Mouse (Mus musculus): Measurements from ENCODE around the gene Washc2. TPM values are rescaled to one million over a fixed set of nuclear protein-coding genes. Genes with fewer than 3 reads are reported as not detected.
"Not testable (repeated sequence)": the region's sequence is repeated elsewhere in the genome, so short reads cannot be mapped to it uniquely, and the experiment has no call there.

The Washc2 gene
- polyA plus RNA-seq (2012; rRNA removed) (78.8 and 84.1 TPM in 2 replicates), polyA plus RNA-seq (2014; fragmentation: Nextera tagmentation; extraction: Ambion mirVana) (38.0 and 46.2 TPM in 2 replicates)

DNA sequence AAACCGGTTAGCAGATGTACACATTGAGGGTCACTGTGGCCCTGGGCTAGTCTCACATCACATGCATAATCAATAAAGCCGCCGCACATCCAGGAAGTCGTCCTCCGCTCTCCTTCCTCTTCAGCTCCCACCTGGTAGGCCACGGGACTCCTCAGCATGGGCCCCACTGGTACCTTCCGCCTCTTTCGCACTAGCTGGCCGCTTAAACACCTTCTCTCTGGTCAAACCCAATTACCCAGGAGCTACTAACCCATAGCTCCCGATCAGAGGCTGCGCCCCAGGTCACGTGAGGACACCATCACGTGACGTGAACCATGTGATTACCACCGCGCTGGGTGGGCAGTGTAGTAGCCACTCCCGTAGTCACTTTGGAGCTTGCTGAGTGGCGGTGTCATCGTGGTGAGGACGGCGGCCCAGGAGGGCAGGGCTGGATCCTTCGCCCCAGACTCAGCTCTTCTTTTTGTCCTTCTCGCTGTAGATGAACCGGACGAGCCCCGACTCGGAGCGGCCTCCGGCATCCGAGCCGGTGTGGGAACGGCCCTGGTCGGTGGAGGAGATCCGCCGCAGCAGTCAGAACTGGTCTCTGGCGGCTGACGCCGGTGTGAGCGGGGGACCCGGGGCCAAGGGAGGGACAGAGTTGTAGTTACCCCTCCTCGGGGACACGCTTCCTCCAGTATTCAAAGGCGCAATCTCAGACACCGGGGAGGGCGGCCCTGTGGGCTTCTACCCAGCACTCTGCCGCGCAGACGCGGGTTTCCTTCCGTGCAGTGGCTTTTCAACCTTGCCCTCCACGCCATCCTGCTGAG lies at the start of gene Washc2:
Gene Washc2, plus strand, starts transcription at position 310 of the 806 bp plus-strand sequence.
- H3K4me3 ChIP-seq (replicated peaks; ENCODE audit: low read length) = peak within 1 kb of the TSS; percentile 84
- H3K27ac ChIP-seq (replicated peaks; ENCODE audit: low read depth, low read length) = peak within 1 kb of the TSS; percentile 65; the same call in 1 of the 2 replicates
- peaks cover 21% of the 10 kb centered on the region for H3K36me3 ChIP-seq (ENCODE audit: control insufficient read depth, insufficient read depth, low read length)
- 0 out of 2 replicates have a peak, but pooled peaks cover 6% of the 10 kb centered on the region for H3K4me1 ChIP-seq (ENCODE audit: control insufficient read depth, insufficient read depth, low read length)
- H3K9me3 ChIP-seq (ENCODE audit: control insufficient read depth, low read length) = no peaks in the 10 kb centered on the region
- no peaks in the 10 kb centered on the region for H3K27me3 ChIP-seq (ENCODE audit: control insufficient read depth, insufficient read depth, low read length)
- under 1% methylated on average over 49 of the region's 51 CpGs for WGBS
- peak within 1 kb of the TSS; percentile 83 for H3K9ac ChIP-seq (ENCODE audit: low read depth, low read length, severe bottlenecking)
- DNase-seq (ENCODE audit: low spot score) = peak; percentile 99
- TF ChIP-seq POLR2A (IDR thresholded peaks at IDR 0.05; ENCODE audit: borderline replicate concordance, extremely low read depth, insufficient read depth, insufficient read length) = peak; percentile 73; the same call in 1 of the 2 replicates
- peak within 1 kb of the TSS; percentile 89 for H3K4me2 ChIP-seq (replicated peaks; ENCODE audit: low read depth, low read length, severe bottlenecking)
- peak; percentile 98 for ATAC-seq (ENCODE audit: low FRiP score, low read depth)

GRCm38 (mm10) chr6:116166383-116166782 lies 41.5 kb upstream of the Washc2 start:
- Histone ChIP-seq H3K4me3 (replicated peaks; ENCODE audit: low read length) (no peak overlapping the region), H3K4me2 (replicated peaks; ENCODE audit: low read depth, low read length, severe bottlenecking) (no peak overlapping the region), H3K9ac (ENCODE audit: low read depth, low read length, severe bottlenecking) (no peak overlapping the region), H3K27me3 (ENCODE audit: control insufficient read depth, insufficient read depth, low read length) (no peaks in the 10 kb centered on the region), H3K9me3 (ENCODE audit: control insufficient read depth, low read length) (no peaks in the 10 kb centered on the region), H3K36me3 (ENCODE audit: control insufficient read depth, insufficient read depth, low read length) (peaks cover 6% of the 10 kb centered on the region), H3K27ac (replicated peaks; ENCODE audit: low read depth, low read length) (no peak overlapping the region), H3K4me1 (ENCODE audit: control insufficient read depth, insufficient read depth, low read length) (no peaks in the 10 kb centered on the region)
- no peak for TF ChIP-seq POLR2A (IDR thresholded peaks at IDR 0.05; ENCODE audit: borderline replicate concordance, extremely low read depth, insufficient read depth, insufficient read length)
- ATAC-seq (ENCODE audit: low FRiP score, low read depth) (no peak), DNase-seq (ENCODE audit: low spot score) (no peak)
- 82% methylated on average over 1 of the region's 1 CpGs for WGBS

DNA sequence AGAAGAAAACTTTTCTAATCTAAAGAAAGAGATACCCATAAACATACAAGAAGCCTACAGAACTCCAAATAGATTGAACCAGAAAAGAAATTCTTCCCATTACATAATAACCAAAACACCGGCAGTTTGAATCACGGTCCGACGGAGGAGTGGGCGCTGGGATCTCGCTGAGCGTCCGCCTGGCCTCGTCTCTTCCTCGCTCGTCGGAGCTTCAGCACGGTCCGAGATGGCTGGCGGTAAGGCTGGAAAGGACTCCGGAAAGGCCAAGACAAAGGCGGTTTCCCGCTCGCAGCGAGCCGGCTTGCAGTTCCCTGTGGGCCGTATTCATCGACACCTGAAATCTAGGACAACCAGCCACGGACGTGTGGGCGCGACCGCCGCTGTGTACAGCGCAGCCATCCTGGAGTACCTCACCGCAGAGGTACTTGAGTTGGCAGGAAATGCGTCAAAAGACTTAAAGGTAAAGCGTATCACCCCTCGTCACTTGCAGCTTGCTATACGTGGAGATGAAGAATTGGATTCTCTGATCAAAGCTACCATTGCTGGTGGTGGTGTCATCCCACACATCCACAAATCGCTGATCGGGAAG lies 34.2 kb upstream of the Washc2 start:
- not testable (repeated sequence) for H3K4me1 ChIP-seq (ENCODE audit: control insufficient read depth, insufficient read depth, low read length); H3K4me3 ChIP-seq (replicated peaks; ENCODE audit: low read length); H3K9me3 ChIP-seq (ENCODE audit: control insufficient read depth, low read length); H3K27ac ChIP-seq (replicated peaks; ENCODE audit: low read depth, low read length); H3K36me3 ChIP-seq (ENCODE audit: control insufficient read depth, insufficient read depth, low read length); H3K4me2 ChIP-seq (replicated peaks; ENCODE audit: low read depth, low read length, severe bottlenecking); H3K9ac ChIP-seq (ENCODE audit: low read depth, low read length, severe bottlenecking); ATAC-seq (ENCODE audit: low FRiP score, low read depth); H3K27me3 ChIP-seq (ENCODE audit: control insufficient read depth, insufficient read depth, low read length); DNase-seq (ENCODE audit: low spot score)
- 77% methylated on average over 35 of the region's 37 CpGs for WGBS

GRCm38 (mm10) chr6:116178376-116178775 lies 29.5 kb upstream of the Washc2 start:
- H3K27ac ChIP-seq (replicated peaks; ENCODE audit: low read depth, low read length) = no peak overlapping the region
- DNase-seq (ENCODE audit: low spot score) (no peak), ATAC-seq (ENCODE audit: low FRiP score, low read depth) (no peak)
- no peaks in the 10 kb centered on the region for H3K4me1 ChIP-seq (ENCODE audit: control insufficient read depth, insufficient read depth, low read length)
- H3K27me3 ChIP-seq (ENCODE audit: control insufficient read depth, insufficient read depth, low read length) = no peaks in the 10 kb centered on the region
- WGBS = 89% methylated on average over 2 of the region's 2 CpGs
- no peak overlapping the region for H3K4me2 ChIP-seq (replicated peaks; ENCODE audit: low read depth, low read length, severe bottlenecking)
- H3K36me3 ChIP-seq (ENCODE audit: control insufficient read depth, insufficient read depth, low read length) = peaks cover 5% of the 10 kb centered on the region
- H3K9me3 ChIP-seq (ENCODE audit: control insufficient read depth, low read length) = no peaks in the 10 kb centered on the region
- no peak for TF ChIP-seq POLR2A (IDR thresholded peaks at IDR 0.05; ENCODE audit: borderline replicate concordance, extremely low read depth, insufficient read depth, insufficient read length)
- no peak overlapping the region for H3K4me3 ChIP-seq (replicated peaks; ENCODE audit: low read length)
- no peak overlapping the region for H3K9ac ChIP-seq (ENCODE audit: low read depth, low read length, severe bottlenecking)

DNA sequence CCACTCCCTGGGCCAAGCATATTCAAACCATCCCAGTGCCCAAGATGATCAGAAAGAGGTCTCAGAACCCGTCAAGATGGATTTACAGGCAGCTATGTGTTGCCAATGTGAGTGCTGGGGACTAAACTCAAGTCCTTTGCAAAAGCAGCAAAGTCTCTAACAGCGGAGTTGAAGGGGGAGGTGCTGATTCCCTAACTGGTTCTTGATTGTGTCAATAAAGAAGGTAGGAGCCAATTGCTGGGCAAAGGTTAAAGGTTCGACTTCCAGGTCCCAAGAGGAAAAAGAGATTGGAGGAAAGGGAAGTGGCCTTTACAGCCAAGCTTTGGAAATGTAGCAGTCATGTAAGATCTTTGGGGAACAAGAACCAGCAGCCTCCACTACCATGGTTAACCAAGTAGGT lies 27.1 kb upstream of the Washc2 start:
- Histone ChIP-seq H3K27ac (replicated peaks; ENCODE audit: low read depth, low read length) (no peak overlapping the region), H3K36me3 (ENCODE audit: control insufficient read depth, insufficient read depth, low read length) (peaks cover 5% of the 10 kb centered on the region), H3K27me3 (ENCODE audit: control insufficient read depth, insufficient read depth, low read length) (no peaks in the 10 kb centered on the region), H3K9ac (ENCODE audit: low read depth, low read length, severe bottlenecking) (no peak overlapping the region), H3K4me3 (replicated peaks; ENCODE audit: low read length) (no peak overlapping the region), H3K4me1 (ENCODE audit: control insufficient read depth, insufficient read depth, low read length) (no peaks in the 10 kb centered on the region), H3K4me2 (replicated peaks; ENCODE audit: low read depth, low read length, severe bottlenecking) (no peak overlapping the region), H3K9me3 (ENCODE audit: control insufficient read depth, low read length) (no peaks in the 10 kb centered on the region)
- DNase-seq (ENCODE audit: low spot score) (no peak), ATAC-seq (ENCODE audit: low FRiP score, low read depth) (no peak)
- WGBS = 63% methylated on average over 3 of the region's 3 CpGs
- no peak for TF ChIP-seq POLR2A (IDR thresholded peaks at IDR 0.05; ENCODE audit: borderline replicate concordance, extremely low read depth, insufficient read depth, insufficient read length)

Measured in limb, embryonic 14.5 days (tissue).